Mouse (Mus musculus) v-Abl transformed pro-B cells (cell line): ENCODE results near the gene Skor1.

ENCODE experiments used
- in situ Hi-C, 2 experiments: fragments of 400-800 bp; cut with MboI; formaldehyde crosslinking; loops; one replicate each; pipeline ENCODE4 v1.15.1; 2025; ENCODE audit not compliant: unreplicated experiment in 2 of 2

Skor1 gene

DNA sequence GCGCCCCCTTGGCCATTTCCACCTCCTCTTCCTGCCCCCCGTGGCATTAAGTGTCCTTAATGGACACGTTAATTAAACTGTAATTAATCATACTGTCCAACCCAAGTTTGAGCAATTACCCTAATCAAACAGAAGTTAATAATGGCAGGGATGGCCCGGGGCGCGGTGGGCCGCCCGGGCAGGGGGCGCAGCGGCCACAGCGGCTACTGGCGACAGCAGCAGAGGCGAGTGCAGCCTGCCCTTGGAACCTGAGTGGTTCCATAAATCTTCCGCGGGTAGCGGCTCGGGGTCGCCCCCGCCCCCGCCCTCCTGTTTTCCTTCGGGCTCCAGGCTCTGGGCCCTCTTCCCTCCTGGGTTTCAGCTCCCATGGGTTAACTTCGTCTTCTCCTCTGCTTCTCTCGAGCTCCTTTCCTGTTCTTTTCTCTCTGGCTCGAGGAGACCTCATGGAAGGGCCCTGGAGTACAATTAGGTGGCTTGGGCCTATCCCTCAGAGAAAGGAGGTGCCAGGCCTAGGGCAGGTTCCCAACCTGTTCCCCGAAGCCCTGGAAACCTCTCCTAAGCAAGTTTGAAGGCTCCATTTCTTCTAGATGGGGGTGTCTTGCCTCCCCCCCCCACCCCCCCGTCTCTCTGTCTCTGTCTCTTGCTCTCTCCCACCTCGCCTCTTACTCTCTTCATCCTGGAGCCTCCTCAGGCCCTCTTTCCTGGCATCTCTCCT is 1.5 kb upstream of the Skor1 start:
- in situ Hi-C loops: no loop called here

DNA sequence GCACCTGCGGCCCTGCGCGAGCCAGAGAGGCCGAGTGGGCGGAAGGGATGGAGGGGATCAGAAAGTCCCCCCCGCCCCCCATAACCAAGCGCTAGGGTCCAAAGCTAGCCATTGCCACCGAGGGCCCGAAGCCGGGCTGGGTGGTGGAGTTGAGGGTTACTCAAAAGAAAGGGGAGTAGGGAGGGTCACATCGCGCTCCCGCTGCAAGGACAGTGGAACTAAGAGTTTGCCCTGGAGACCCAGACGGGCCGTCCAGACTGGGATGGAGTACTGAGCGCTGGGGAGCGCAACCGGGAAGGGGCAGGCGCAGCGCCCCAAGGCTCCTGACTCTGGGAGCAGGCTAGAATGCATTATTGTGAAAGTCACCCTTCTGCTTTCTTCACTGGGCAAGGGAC is 608 bp upstream of the Skor1 start:
- in situ Hi-C loops: loop anchor here (25.0 kb wide), 2 partner anchors 812 to 938 kb away; partner anchors contain the start of gene Anp32a (in 1 of the 2)

DNA sequence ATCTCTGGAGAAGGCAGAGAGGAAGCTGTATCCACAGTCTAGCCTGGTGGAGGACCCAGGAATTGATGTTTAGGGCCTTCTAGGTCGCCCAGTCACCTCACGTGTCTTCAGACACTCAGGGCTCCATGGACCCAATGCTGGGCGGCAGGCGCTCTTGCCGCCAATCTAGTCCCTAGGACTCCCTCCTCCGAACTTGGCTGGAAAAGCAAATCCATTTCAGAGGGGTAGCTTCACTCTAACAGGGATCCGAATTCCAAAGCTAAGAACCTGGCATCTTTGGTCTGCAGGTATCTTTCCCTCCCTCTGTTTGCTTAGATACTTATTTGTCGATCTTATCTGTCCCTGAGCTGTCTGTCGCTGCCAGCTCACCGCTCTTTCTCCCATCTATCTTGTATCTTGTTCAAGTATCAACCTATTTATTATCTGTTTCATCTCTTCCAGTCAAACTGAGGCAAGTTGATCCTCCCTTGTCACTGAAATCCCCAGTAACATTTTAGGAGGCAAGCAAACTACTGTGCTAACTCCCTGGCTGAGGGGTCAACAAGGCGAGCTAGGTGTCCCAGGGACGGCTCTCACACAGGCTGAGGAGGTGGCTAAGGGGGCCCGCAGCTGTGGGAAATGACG is 863 bp downstream of the Skor1 start:
- in situ Hi-C loops: loop anchor here (25.0 kb wide), 2 partner anchors 811 to 939 kb away; partner anchors contain the start of gene Anp32a (in 1 of the 2)

DNA sequence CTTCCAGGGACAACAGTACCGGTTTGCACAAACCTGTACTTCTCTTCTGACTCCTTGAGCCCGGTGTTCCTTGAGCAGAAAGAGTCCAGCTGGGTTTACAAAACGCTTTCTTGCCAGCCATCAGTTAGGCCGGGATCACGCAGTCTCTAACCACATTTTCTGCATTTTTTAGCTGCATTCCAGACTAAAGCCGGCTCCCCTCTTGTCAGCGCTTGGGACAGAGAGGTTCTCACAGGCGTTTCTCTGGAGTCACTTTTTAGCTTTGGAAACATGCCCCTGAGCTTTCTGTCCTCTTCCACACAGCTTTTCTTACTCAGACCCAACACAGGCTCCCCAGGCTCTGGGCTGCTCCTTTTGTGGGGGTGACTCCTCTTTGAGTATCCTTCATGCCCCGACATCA is 1.5 kb downstream of the Skor1 start:
- in situ Hi-C loops: loop anchor here (25.0 kb wide), 2 partner anchors 810 to 940 kb away; partner anchors contain the start of gene Anp32a (in 1 of the 2)

DNA sequence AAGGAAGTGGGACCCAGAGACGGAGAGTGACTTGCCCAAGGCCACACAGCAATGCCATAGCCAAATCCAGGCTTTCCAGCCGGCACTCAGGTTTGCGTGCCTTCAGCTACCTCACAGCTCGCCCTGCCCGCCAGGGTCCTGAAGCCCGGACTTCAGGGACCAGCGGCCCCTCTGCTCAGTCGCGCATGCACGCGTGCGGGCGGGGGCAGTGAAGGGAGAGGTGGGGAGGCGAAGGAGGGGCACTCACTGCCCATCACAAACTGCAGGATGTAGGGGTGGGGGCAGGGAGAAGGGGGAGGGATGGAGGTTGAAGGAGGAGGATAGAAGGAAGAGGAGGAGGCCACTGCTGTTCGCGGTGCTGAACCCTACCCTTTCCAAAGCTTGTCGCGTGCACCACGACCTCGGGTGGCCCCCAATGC is 1.9 kb downstream of the Skor1 start:
- in situ Hi-C loops: loop anchor here (25.0 kb wide), 2 partner anchors 810 to 940 kb away; partner anchors contain the start of gene Anp32a (in 1 of the 2)

DNA sequence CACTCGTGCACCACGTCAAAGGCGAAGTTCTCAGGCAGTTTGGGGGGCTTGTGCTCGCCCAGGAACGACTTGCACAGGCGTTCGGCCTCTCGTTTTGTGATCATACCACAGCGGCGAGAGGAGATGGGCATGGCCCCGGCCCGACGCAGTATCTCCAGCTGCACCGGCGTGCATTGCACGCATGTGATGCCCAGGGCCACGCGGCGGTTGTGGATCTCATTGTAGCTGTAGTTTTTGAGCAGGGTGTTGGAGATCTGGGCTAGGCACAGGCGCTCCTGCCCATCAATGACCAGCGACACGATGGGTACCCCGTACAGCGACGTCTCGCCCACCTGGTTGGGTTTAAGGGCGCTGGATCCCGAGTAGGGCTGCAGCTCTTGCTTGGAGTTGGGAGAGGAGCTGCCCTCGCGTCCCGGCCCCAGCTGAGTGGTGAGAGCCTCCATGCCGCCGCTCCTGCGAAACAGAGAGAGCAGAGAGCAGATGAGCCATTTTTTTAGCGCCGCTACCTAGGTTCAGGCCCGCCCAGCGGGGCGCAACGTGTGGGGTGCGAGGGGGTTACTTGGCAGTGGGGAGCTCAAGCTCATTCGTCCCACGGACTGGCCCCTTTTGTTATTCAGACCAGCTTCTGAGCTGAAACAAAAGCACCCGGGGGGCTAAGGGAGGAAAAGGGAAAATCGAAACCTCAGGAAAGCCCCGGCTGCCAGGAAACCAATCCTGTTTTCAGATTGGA is 2.5 kb downstream of the Skor1 start:
- in situ Hi-C loops: loop anchor here (25.0 kb wide), 2 partner anchors 809 to 941 kb away; partner anchors contain the start of gene Anp32a (in 1 of the 2)

DNA sequence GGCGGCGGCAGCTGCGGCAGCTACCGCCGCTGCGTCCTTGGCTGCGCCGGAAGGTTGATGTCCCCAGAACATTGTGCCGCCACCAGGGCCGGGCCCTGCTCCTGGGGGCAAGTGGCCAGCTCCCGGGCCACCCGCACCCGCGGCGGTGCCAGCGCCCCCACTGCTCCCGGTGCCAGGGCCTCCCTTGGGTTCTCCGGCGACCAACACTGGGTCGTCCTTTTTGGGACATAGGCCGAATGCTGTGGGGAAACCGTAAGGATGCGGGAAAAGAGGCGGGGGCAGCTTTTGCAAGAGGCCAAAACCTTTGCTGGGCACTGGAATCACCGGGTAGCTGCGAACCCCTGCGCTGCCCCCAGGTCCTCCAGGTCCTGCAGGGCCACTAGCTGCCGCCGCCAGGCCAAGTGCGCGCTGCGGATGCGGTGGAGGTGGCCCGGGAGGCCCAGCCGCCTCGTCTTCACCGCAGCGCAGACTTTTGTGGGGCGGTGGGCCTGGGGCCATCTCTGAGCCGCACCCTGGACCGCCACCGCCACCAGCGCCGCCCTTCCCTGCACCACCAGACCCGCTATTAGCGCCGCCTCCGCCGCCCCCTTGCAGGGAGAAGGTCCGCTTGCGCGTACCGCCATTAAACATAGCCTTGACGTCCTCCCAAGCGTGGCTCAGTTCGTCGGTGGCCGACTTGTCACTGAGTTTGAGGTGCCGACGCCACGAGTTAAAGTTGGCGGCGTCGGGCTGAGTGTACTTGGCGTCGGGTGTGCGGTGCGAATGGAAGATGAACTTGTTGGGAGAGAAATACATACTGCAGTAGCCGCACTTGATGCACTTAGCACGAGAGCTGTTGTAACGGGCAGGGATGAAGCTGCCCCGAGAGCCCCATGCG is 3.3 kb downstream of the Skor1 start:
- in situ Hi-C loops: loop anchor here (25.0 kb wide), 2 partner anchors 808 to 942 kb away; partner anchors contain the start of gene Anp32a (in 1 of the 2)

DNA sequence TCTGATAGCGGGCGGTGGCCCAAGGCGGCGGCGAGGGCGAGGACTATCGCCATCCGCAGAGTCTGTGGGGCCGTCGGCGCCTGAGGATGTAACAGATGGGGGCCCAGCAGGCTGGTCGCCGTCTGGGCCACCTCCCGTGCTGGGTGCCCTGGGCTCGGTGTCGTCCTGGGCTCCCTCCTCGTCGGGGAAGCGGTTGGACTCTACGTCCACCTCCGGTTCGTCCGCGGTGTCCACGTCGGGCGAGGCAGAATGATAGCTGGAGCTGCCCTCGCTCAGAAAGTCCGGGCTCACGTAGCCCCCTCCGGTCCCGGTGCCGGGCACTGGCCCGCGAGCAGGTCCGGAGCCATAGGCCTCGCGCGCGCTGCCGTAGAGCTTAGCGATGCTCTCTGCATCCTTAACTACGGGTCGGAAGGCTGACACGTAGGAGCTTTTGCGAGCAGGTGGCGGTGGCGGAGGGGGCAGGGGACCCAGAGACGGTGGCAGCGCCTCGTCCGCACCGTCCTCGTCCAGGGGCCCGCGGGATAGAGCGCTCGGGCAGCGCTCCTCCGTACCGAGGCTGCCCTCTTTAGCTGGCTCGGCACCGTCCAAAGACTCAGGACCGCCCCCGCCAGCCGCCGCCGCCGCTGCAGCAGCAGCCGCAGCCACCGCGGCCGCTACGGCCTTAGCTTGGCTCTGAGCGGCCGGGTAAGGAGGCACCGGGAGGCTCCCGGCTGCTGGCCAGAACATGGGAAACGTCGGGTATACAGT is 4.1 kb downstream of the Skor1 start:
- in situ Hi-C loops: loop anchor here (25.0 kb wide), 2 partner anchors 807 to 943 kb away; partner anchors contain the start of gene Anp32a (in 1 of the 2)

DNA sequence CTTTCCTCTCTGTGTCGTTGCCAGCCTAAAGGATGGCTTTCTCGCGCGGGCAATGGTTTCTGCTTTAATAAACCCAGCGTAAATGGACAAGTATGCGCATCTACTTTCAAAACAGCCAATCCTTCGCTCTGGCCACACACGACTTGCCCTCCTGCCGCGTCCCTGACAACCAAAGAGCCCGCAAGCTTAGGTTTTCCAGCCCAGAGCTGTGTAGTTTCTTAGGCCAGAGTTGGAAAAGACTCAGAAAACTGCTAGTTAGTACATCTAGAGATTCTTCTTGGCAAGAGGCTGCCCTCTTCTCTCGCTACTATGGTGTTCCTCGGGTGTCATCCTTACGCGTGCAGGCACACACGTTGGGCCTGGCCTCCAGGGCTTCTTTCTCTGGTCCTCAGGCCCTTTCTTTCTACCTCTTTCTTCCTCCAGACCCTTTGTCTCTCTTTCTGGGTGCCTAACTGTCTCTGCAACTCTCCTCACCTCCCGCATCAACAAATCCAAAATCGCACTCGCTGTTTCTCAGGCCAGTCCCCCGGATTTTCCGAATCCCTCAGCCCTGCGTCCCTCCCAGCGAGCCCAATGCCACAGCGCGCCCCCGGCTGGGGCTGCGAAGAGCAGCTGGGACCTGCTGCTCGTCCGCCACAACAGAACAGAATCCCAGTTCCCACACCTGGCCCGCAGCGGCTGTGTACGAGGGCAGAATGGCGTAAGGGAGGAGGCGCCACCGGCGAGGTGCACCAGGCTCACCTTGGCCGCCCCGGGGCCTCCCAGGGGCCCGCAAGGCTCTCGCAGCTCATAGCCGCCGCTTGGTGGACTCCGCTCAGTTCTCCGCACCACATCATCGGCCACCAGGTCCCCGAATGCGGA is 4.9 kb downstream of the Skor1 start:
- in situ Hi-C loops: loop anchor here (25.0 kb wide), 2 partner anchors 807 to 943 kb away; partner anchors contain the start of gene Anp32a (in 1 of the 2)

DNA sequence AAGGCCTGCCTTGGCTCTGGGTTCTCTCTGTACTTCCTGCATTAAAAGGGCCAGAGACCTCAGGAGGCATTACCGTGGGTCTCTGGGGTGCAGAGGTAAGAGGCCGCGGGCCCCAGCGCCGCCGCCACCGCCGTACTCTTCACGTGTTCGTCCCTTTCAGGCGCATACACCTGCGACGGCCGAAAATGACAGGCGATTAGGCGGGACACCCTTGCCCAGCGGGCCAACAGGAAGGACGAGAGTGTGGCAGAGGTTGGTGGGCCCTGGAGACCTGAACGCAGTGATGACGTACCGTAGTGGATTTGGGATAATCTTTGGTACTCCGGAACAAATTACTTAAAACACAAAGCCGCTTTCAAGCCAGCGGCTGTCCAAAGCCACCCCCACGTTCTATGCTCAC is 5.5 kb downstream of the Skor1 start:
- in situ Hi-C loops: loop anchor here (25.0 kb wide), 2 partner anchors 806 to 944 kb away; partner anchors contain the start of gene Anp32a (in 1 of the 2)

DNA sequence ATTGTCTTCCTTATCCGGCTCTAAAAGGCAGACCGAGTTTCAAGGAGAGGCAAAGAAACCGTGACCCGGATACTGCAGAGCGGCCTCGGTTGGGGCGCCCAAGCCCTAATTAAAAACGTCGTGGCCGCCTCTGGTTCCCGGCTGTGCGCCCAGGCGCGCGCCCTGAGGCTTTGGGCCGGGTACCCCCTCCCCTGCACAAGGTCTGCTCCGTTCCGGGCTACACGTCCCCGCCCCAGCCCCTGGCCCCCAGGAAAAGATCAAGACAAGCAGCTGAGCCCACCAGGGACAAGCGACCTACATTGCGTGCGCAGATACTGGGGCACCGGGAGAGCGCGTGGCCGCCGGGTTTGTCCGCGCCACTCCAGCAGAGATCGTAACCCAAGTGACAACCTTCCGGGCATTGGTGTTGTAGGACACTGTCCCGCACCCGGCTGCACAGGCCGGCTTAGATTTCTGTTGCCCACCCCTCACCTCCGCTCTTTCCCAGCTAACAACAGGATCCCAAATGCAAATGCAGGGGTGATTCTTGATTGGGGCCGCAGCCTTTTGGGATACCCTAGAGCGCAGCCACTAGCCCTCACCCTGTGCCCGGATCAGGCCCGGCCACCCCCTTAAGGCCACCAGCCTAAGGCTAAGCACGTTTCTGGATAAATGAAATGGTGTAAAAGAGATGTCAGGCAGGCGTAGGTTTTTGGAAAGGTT is 6.3 kb downstream of the Skor1 start:
- in situ Hi-C loops: loop anchor here (25.0 kb wide), 2 partner anchors 805 to 945 kb away; partner anchors contain the start of gene Anp32a (in 1 of the 2)

DNA sequence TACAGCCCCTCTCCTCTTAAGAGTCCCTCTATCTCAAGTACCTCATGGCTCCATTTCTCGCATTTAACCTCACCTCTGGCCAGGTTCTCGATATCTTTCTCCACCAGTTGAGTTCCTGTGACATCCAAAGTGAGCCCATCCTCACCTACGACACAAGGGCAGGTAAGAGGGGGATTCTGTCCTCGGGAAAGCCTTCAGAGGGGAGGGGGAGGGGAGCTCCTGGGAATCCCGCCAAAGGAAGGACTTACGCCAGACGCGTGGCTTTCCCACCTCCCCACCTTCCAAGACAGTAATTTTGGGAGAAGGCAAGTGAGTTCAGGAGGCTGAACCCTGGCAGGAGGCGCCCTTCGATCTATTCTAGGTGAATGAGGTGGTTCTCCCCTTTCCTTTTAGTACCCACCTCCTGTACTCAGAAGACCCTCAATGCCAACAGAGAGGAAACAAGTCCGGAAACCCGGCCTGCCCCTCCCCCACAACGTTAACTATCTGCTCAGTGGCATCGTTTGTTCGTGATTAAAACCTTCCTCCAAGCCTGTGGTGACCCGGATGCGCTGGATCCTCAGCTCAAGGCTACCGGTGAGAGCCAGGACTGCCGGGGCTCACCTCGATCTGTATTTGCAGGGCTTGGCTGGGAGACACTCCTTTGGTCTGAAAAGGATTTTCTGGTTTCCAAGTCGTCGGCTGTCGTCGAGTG is 7.0 kb downstream of the Skor1 start:
- in situ Hi-C loops: loop anchor here (25.0 kb wide), 2 partner anchors 804 to 946 kb away; partner anchors contain the start of gene Anp32a (in 1 of the 2)

DNA sequence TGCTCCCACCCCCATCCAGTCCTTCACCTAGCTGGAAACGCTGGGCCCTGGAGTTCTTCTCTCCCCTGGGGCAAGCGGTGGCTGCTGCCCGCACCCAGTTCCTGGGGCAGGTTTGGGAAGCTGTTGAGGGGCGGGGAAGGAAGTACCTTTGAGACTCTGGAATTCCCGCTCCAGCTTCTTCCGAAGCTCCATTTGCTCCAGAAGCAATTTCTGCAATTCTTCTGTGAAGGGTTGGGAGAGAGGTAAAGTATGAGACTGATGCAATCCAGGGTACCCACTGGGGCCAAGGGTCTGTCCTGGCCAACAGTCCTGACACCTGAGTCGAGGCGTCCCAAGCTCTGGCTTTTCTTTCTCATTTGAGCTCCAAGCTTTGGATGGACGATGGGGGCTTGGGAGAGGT is 8.6 kb downstream of the Skor1 start:
- in situ Hi-C loops: loop anchor here (25.0 kb wide), 2 partner anchors 803 to 947 kb away; partner anchors contain the start of gene Anp32a (in 1 of the 2)

DNA sequence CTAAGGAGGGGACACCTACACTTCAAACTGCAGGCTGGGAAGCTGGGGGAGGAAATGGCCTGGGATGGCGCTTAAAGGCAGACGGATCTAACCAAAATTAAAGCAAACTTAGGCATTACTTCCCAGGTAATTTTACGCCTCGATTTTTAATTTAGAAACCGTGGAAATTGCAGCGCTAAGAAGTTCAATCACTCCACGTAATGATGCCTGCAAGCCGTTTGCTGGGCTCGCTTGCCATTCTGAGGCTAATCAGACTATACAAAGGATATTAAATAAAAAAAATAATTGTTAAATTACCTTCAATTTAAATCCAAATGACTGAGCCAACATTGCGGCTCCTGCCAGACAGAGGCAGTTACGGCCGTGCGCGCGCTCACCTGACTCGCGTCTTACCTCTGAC is 9.1 kb downstream of the Skor1 start:
- in situ Hi-C loops: loop anchor here (5.0 to 25.0 kb wide), 5 partner anchors 323 to 948 kb away; partner anchors contain the start of genes Aagab (in 2 of the 2), Iqch (in 2 of the 2) and Anp32a (in 1 of the 2)

DNA sequence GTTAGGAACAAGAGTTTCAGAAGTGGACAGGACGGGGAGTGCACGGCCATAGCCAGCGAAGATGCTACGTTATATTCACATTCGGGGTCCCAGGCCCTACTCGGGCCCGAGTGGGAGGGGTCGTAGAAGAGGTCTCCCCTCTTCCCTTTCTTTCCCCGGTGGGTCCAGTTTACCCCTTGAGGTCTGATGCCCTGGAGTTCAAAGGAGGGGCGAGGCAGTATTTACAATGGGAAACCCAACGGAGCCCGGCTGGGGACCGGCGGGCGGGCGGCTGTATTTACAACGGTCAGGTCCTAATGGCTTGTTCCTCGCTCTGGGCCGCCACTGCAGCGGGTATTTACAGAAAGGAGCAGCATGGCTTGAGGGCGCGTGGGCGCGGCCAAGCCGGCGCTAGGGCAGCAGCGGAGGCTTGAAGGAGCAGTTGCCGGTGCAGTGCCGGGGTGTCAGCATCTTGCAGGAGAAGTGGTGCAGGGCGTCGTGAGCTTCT is 10.2 kb downstream of the Skor1 start:
- in situ Hi-C loops: loop anchor here (5.0 to 25.0 kb wide), 5 partner anchors 324 to 949 kb away; partner anchors contain the start of genes Aagab (in 2 of the 2), Iqch (in 2 of the 2) and Anp32a (in 1 of the 2)

DNA sequence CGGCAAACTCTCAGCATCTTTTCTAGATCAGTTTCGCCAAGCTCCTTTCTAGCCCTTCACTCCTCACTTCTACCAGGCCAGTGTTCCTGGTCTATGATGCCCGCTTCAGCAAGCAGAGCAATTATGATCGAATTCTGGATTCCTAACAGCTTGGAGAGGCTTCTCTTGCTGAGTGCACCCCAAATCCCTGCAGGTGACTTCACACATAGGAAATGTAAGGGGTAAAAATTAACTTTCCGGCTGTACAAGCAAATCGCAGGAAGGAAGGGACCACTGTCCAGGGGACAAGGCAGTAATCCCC is 11.2 kb downstream of the Skor1 start:
- in situ Hi-C loops: loop anchor here (5.0 to 25.0 kb wide), 5 partner anchors 325 to 950 kb away; partner anchors contain the start of genes Aagab (in 2 of the 2), Iqch (in 2 of the 2) and Anp32a (in 1 of the 2)
